Mouse (Mus musculus): Measurements from ENCODE around the gene Pax8. TPM values are rescaled to one million over a fixed set of nuclear protein-coding genes. Genes with fewer than 3 reads are reported as not detected.

The Pax8 gene
- polyA plus RNA-seq (2021; fragmentation: Nextera tagmentation): 0.36 and 0.49 TPM in 2 replicates
- long read RNA-seq, experiment 1: 0 reads
- long read RNA-seq, experiment 2, partial matches to known transcripts: 0 of 3 reads
- long read RNA-seq, experiment 2, other reads (novel, unspliced or antisense): 1 of 3 reads

DNA sequence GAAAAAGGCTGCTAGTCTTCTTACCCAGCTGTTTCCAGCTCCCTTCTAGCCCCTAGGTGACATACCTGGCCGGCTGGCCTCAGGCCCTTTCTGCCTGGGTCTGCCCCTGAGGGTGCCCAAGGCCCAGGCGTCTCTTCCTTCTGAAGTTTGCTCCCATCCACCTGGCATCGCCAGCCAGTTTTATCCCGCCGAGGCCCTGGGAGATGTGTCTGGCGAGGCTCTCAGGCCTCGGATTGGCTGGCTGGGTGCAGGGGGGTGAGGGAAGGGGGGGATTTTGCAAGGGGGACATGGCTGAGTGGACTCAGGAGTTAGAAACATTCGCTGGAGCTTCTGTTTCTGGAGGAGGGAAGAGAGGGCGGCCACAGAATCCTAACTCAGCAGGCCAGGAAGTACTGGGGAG is at the start of gene Pax8:
Gene Pax8, minus strand, starts transcription at position 180 of the 400 bp plus-strand sequence.

Other genes with a start within 250 kb of the Pax8 start
- gene Il1f5, start 198.6 kb downstream of the Pax8 start, polyA plus RNA-seq (2021; fragmentation: Nextera tagmentation): not detected in 2 replicates
- gene Il1f10, start 184.4 kb downstream of the Pax8 start, polyA plus RNA-seq (2021; fragmentation: Nextera tagmentation): not detected in 2 replicates
- gene Il1rn, start 138.7 kb downstream of the Pax8 start, polyA plus RNA-seq (2021; fragmentation: Nextera tagmentation): 0.11 TPM in 1 of 2 replicates, not detected in the other
- gene Psd4, start 108.0 kb downstream of the Pax8 start, polyA plus RNA-seq (2021; fragmentation: Nextera tagmentation): 0.28 and 0.53 TPM in 2 replicates